Mouse (Mus musculus) kidney, adult 2 months (tissue): Measurements from ENCODE around the gene Hps3.

ENCODE experiments used
- CTCF ChIP-seq: fragments of 200-500 bp; conservative IDR thresholded peaks from 2 replicates; pipeline ENCODE4 v1.5.1; 2011; ENCODE audit warnings: low read depth, mild to moderate bottlenecking, control low read depth, low read length, moderate library complexity, mixed read lengths; ENCODE audit not compliant: insufficient read depth, insufficient read length
- POLR2A ChIP-seq: fragments of 200-500 bp; IDR thresholded peaks from one replicate; pipeline ENCODE4 v1.6.1; 2011; ENCODE audit warnings: low read depth, low read length, control low read depth

GRCm38 (mm10) chr3:20004422-20004821, 30.7 kb downstream of the Hps3 start:
- TF ChIP-seq CTCF, result no peak
- TF ChIP-seq POLR2A, result no peak
